15 mouse cellular contexts compared by ENCODE assay signal in the genomic region with DNA sequence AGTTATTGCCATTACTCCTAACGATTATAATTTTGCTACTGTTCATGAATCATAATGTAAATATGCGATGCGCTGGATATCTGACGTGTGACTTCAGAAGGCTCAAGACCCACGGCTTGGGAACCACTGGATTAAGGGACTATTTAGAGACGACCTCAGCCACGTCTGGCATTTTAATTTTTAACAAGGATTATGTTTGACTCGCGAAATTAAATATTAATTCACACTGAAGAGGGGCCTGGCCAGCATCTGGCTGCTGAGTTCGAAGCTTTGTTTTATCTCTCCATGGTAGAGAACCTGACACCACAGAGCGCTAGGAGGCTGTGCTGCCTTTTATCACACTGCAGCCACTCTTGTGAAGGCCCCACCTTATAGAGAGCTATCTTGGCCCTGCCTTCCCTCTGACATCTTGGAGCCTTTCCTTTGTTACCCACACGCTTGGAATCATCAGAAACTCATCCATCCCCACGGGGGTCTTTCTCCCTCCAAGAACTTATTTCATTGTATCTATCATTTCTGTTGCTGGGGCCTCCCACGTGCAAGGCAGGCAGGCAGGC. TPM values are rescaled to one million over a fixed set of nuclear protein-coding genes. Genes with fewer than 3 reads are reported as not detected.
DNase-seq lines count a peak whose midpoint lies in the region; ATAC-seq lines count a peak whose summit lies in the region.
"Had no signal": no experiment of that assay in that cellular context is flagged by ENCODE, and none has a peak within 500 bp of the region (broad histone marks: within the 10 kb centered on the region; RNA-seq: fewer than 3 reads in every experiment).

No protein-coding gene starts in this region.

- no peak for DNase-seq in forebrain, embryonic 10.5 days (ENCODE audit: extremely low spot score, low spot score)
- DNase-seq in kidney, postnatal 36 days: peak; percentile 36 to 52
- no peak for DNase-seq in cerebellum, postnatal 14 days
- DNase-seq: adrenal gland, postnatal 10 days; thymus, adult 2 months had no signal

- no peak overlapping the region for H3K4me3 ChIP-seq in forebrain, embryonic 10.5 days
- no peak overlapping the region for H3K4me3 ChIP-seq in forebrain, embryonic 16.5 days (replicated peaks; ENCODE audit: low read length)
- no peak overlapping the region for H3K4me3 ChIP-seq in kidney, embryonic 14.5 days (ENCODE audit: low read length)
- peak overlapping the region; percentile 41 for H3K4me3 ChIP-seq in erythroblast, embryonic 14.5 days (replicated peaks)
- H3K4me3 ChIP-seq: heart, embryonic 13.5 days; hindbrain, embryonic 15.5 days had no signal

- H3K4me1 ChIP-seq in forebrain, embryonic 10.5 days: peaks cover 19% of the 10 kb centered on the region
- H3K4me1 ChIP-seq in forebrain, embryonic 16.5 days (replicated peaks; ENCODE audit: control insufficient read depth, insufficient read depth, low read length): no peaks in the 10 kb centered on the region
- H3K4me1 ChIP-seq in kidney, embryonic 14.5 days (ENCODE audit: control insufficient read depth, insufficient read depth, low read length): peaks cover 5% of the 10 kb centered on the region; the same call in 1 of the 2 replicates
- H3K4me1 ChIP-seq in erythroblast, embryonic 14.5 days (ENCODE audit: control insufficient read depth): peaks cover 98% of the 10 kb centered on the region
- H3K4me1 ChIP-seq: hindbrain, embryonic 15.5 days had no signal

- 0 out of 2 replicates have a peak overlapping the region, but pooled peaks have one; percentile 1 for H3K27ac ChIP-seq in forebrain, embryonic 10.5 days
- no peak overlapping the region for H3K27ac ChIP-seq in forebrain, embryonic 16.5 days (ENCODE audit: low read length)
- no peak overlapping the region for H3K27ac ChIP-seq in kidney, embryonic 14.5 days (ENCODE audit: low read depth, low read length)
- H3K27ac ChIP-seq: heart, embryonic 13.5 days; hindbrain, embryonic 15.5 days; macrophage had no signal

- no peaks in the 10 kb centered on the region for H3K27me3 ChIP-seq in forebrain, embryonic 10.5 days (ENCODE audit: poor library complexity, severe bottlenecking)
- H3K27me3 ChIP-seq in forebrain, embryonic 16.5 days (replicated peaks; ENCODE audit: control insufficient read depth, insufficient read depth, low read length): no peaks in the 10 kb centered on the region
- H3K27me3 ChIP-seq in kidney, embryonic 14.5 days (ENCODE audit: control insufficient read depth, insufficient read depth, low read length): no peaks in the 10 kb centered on the region
- no peaks in the 10 kb centered on the region for H3K27me3 ChIP-seq in erythroblast, embryonic 14.5 days (ENCODE audit: control insufficient read depth)
- H3K27me3 ChIP-seq: heart, embryonic 13.5 days; hindbrain, embryonic 15.5 days had no signal

- 88% methylated on average over 14 of the region's 14 CpGs for WGBS in forebrain, embryonic 10.5 days
- 84% methylated on average over 14 of the region's 14 CpGs for WGBS in forebrain, embryonic 16.5 days
- WGBS in kidney, embryonic 14.5 days: 83% methylated on average over 14 of the region's 14 CpGs

- ATAC-seq in forebrain, embryonic 16.5 days: no peak
- no peak for ATAC-seq in kidney, embryonic 14.5 days (ENCODE audit: low FRiP score, low TSS enrichment)
- ATAC-seq in megakaryocyte-erythroid progenitor cell, adult 5-6 weeks (replicated peaks; ENCODE audit: low FRiP score, low TSS enrichment, poor library complexity, severe bottlenecking): peak; percentile 77
- ATAC-seq in frontal cortex, adult (ENCODE audit: low TSS enrichment): no peak

- no peaks in the 10 kb centered on the region for H3K36me3 ChIP-seq in forebrain, embryonic 10.5 days (replicated peaks)
- H3K36me3 ChIP-seq in forebrain, embryonic 16.5 days (ENCODE audit: control insufficient read depth, insufficient read depth): no peaks in the 10 kb centered on the region
- H3K36me3 ChIP-seq in kidney, embryonic 14.5 days (ENCODE audit: control insufficient read depth, insufficient read depth, low read length): no peaks in the 10 kb centered on the region
- peaks cover 77% of the 10 kb centered on the region for H3K36me3 ChIP-seq in erythroblast, embryonic 14.5 days (ENCODE audit: control insufficient read depth)

- H3K9ac ChIP-seq in forebrain, embryonic 16.5 days (replicated peaks; ENCODE audit: low read depth, low read length): no peak overlapping the region
- H3K9ac ChIP-seq in kidney, embryonic 14.5 days (ENCODE audit: low read depth, low read length): no peak overlapping the region
- H3K9ac ChIP-seq: heart, embryonic 13.5 days; hindbrain, embryonic 15.5 days had no signal

- H3K9me3 ChIP-seq in forebrain, embryonic 10.5 days: no peaks in the 10 kb centered on the region
- H3K9me3 ChIP-seq in forebrain, embryonic 16.5 days (ENCODE audit: control insufficient read depth, low read length): no peaks in the 10 kb centered on the region
- H3K9me3 ChIP-seq in kidney, embryonic 14.5 days (ENCODE audit: control insufficient read depth, low read length): peaks cover 2% of the 10 kb centered on the region; the same call in 1 of the 2 replicates
- H3K9me3 ChIP-seq in erythroblast, embryonic 14.5 days (ENCODE audit: control insufficient read depth, low read length): peaks cover 7% of the 10 kb centered on the region
- H3K9me3 ChIP-seq: heart, embryonic 13.5 days; hindbrain, embryonic 15.5 days had no signal

- no peak overlapping the region for H3K4me2 ChIP-seq in forebrain, embryonic 16.5 days (ENCODE audit: low read length)
- H3K4me2 ChIP-seq in kidney, embryonic 14.5 days (replicated peaks; ENCODE audit: low read depth, low read length): no peak overlapping the region
- H3K4me2 ChIP-seq: hindbrain, embryonic 15.5 days had no signal

RNA-seq across cellular contexts. Expression of a gene that starts 24.9 kb away (rescaled TPM):
- 8.3 and 10.4 TPM in 2 replicates for polyA plus RNA-seq in forebrain, embryonic 10.5 days (2016; fragmentation: Nextera tagmentation; extraction: Ambion mirVana)
- 18.6 and 19.3 TPM in 2 replicates for polyA plus RNA-seq in forebrain, embryonic 16.5 days (2015; fragmentation: Nextera tagmentation; extraction: Ambion mirVana)
- 12.0 and 13.1 TPM in 2 replicates for polyA plus RNA-seq in kidney, embryonic 14.5 days (2014; fragmentation: Nextera tagmentation; extraction: Ambion mirVana)
- polyA plus RNA-seq in erythroblast, embryonic 14.5 days (2012): 9.4 and 10.1 TPM in 2 replicates
- total RNA-seq in megakaryocyte-erythroid progenitor cell, adult 5-6 weeks (2014; fragmentation: Nextera tagmentation): 22.0 and 24.8 TPM in 2 replicates
- 4.0 and 12.6 TPM in 2 replicates for total RNA-seq in megakaryocyte-erythroid progenitor cell, adult 5-6 weeks (2017)

RNA-seq across cellular contexts. Expression of a gene that starts 39.3 kb away (rescaled TPM):
- polyA plus RNA-seq in forebrain, embryonic 10.5 days (2016; fragmentation: Nextera tagmentation; extraction: Ambion mirVana): 1.2 and 1.5 TPM in 2 replicates
- 15.8 and 18.7 TPM in 2 replicates for polyA plus RNA-seq in forebrain, embryonic 16.5 days (2015; fragmentation: Nextera tagmentation; extraction: Ambion mirVana)
- polyA plus RNA-seq in kidney, embryonic 14.5 days (2014; fragmentation: Nextera tagmentation; extraction: Ambion mirVana): 2.0 and 3.2 TPM in 2 replicates
- 0.38 and 0.52 TPM in 2 replicates for polyA plus RNA-seq in erythroblast, embryonic 14.5 days (2012)
- 3.2 TPM in 1 of 2 replicates, not detected in the other for total RNA-seq in megakaryocyte-erythroid progenitor cell, adult 5-6 weeks (2014; fragmentation: Nextera tagmentation)
- 0.61 and 1.1 TPM in 2 replicates for total RNA-seq in megakaryocyte-erythroid progenitor cell, adult 5-6 weeks (2017)

RNA-seq across cellular contexts. Expression of a gene that starts 46.3 kb away (rescaled TPM):
- 0.26 and 0.33 TPM in 2 replicates for polyA plus RNA-seq in forebrain, embryonic 10.5 days (2016; fragmentation: Nextera tagmentation; extraction: Ambion mirVana)
- 1.7 TPM in 1 of 2 replicates, not detected in the other for polyA plus RNA-seq in forebrain, embryonic 16.5 days (2015; fragmentation: Nextera tagmentation; extraction: Ambion mirVana)
- 1.3 and 1.7 TPM in 2 replicates for polyA plus RNA-seq in kidney, embryonic 14.5 days (2014; fragmentation: Nextera tagmentation; extraction: Ambion mirVana)
- not detected in 2 replicates for polyA plus RNA-seq in erythroblast, embryonic 14.5 days (2012)
- total RNA-seq in megakaryocyte-erythroid progenitor cell, adult 5-6 weeks (2014; fragmentation: Nextera tagmentation): not detected in 2 replicates
- total RNA-seq in megakaryocyte-erythroid progenitor cell, adult 5-6 weeks (2017): not detected in 2 replicates
- total RNA-seq: adrenal gland, postnatal 10 days had no signal
- polyA plus RNA-seq: heart, embryonic 13.5 days; large intestine, adult 2 months; limb, embryonic 14.5 days; macrophage had no signal

RNA-seq across cellular contexts. Expression of a gene that starts 48.8 kb away (rescaled TPM):
- polyA plus RNA-seq in forebrain, embryonic 10.5 days (2016; fragmentation: Nextera tagmentation; extraction: Ambion mirVana): 7.6 and 8.1 TPM in 2 replicates
- polyA plus RNA-seq in forebrain, embryonic 16.5 days (2015; fragmentation: Nextera tagmentation; extraction: Ambion mirVana): 12.5 TPM in 2 replicates
- polyA plus RNA-seq in kidney, embryonic 14.5 days (2014; fragmentation: Nextera tagmentation; extraction: Ambion mirVana): 16.6 and 16.7 TPM in 2 replicates
- polyA plus RNA-seq in erythroblast, embryonic 14.5 days (2012): 3.3 and 3.9 TPM in 2 replicates
- total RNA-seq in megakaryocyte-erythroid progenitor cell, adult 5-6 weeks (2014; fragmentation: Nextera tagmentation): 37.1 and 43.9 TPM in 2 replicates
- 2.1 and 3.9 TPM in 2 replicates for total RNA-seq in megakaryocyte-erythroid progenitor cell, adult 5-6 weeks (2017)

Comparison
In these comparisons a context has a peak if more than half of its experiments do, and no peak if none do; other contexts are left out.
1. DNase-seq: peak in kidney, postnatal 36 days (2 of 2); none in forebrain, embryonic 10.5 days (single experiment) and cerebellum, postnatal 14 days (0 of 2).